Mouse (Mus musculus): ENCODE results near the gene Gm8369.
A peak's percentile ranks its signal among the peaks of the same experiment; 100 is the strongest.
"Not testable (repeated sequence)": the region's sequence is repeated elsewhere in the genome, so short reads cannot be mapped to it uniquely, and the experiment has no call there.

Gm8369 gene

GRCm38 (mm10) chr19:11516845-11517244 is 31.1 kb downstream of the Gm8369 start:
- DNase-seq: no peak

GRCm38 (mm10) chr19:11517373-11517772 is 31.6 kb downstream of the Gm8369 start:
- not testable (repeated sequence) for DNase-seq

- not testable (repeated sequence) for DNase-seq
These were observed 32.6 kb downstream of the Gm8369 start for GRCm38 (mm10) chr19:11518356-11518755.

GRCm38 (mm10) chr19:11520146-11520545 is 34.4 kb downstream of the Gm8369 start:
- no peak for DNase-seq

- no peak for DNase-seq
These were observed 47.7 kb downstream of the Gm8369 start for GRCm38 (mm10) chr19:11533421-11533820.

- DNase-seq: no peak
These were observed 48.2 kb downstream of the Gm8369 start for GRCm38 (mm10) chr19:11533888-11534445.

GRCm38 (mm10) chr19:11536593-11536992 is 50.9 kb downstream of the Gm8369 start, which contains the start of gene Ms4a4d:
Gene Ms4a4d (plus strand): TSS chr19:11536801.
- DNase-seq: no peak

- peak; percentile 6 for DNase-seq
These were observed 51.6 kb downstream of the Gm8369 start for GRCm38 (mm10) chr19:11537336-11537735.

GRCm38 (mm10) chr19:11540166-11540821 is 54.6 kb downstream of the Gm8369 start:
- DNase-seq: not testable (repeated sequence)

GRCm38 (mm10) chr19:11544383-11544782 is 58.6 kb downstream of the Gm8369 start:
- not testable (repeated sequence) for DNase-seq

GRCm38 (mm10) chr19:11547911-11548310 is 62.2 kb downstream of the Gm8369 start:
- DNase-seq: no peak

- no peak for DNase-seq
These were observed 69.0 kb downstream of the Gm8369 start for GRCm38 (mm10) chr19:11554726-11555125.

- DNase-seq: not testable (repeated sequence)
These were observed 73.8 kb downstream of the Gm8369 start for GRCm38 (mm10) chr19:11559560-11559959.
